Mouse (Mus musculus): Measurements from ENCODE around the gene Mcrs1. TPM values are rescaled to one million over a fixed set of nuclear protein-coding genes. Genes with fewer than 3 reads are reported as not detected.
A peak's percentile ranks its signal among the peaks of the same experiment; 100 is the strongest.

Mcrs1 gene
- polyA plus RNA-seq, 1 experiment from 2014 or later = 92.0 TPM

GRCm38 (mm10) chr15:99231998-99232397 lies 19.8 kb downstream of the Mcrs1 start:
- 64% methylated on average over 10 of the region's 10 CpGs for WGBS
- H3K9ac ChIP-seq (ENCODE audit: low read depth, low read length) = no peak overlapping the region
- no peaks in the 10 kb centered on the region for H3K4me1 ChIP-seq (replicated peaks; ENCODE audit: control insufficient read depth, insufficient read depth, low read length)
- peaks cover 26% of the 10 kb centered on the region for H3K27me3 ChIP-seq (replicated peaks; ENCODE audit: control insufficient read depth, insufficient read depth, low read length)
- no peak overlapping the region for H3K4me2 ChIP-seq (replicated peaks; ENCODE audit: low read depth)
- no peak overlapping the region for H3K4me3 ChIP-seq (ENCODE audit: low read depth, low read length)
- TF ChIP-seq CTCF (IDR thresholded peaks at IDR 0.05; ENCODE audit: low read depth) = no peak
- ATAC-seq = 0 out of 2 replicates have a peak, but pooled peaks have one; percentile 11
- no peaks in the 10 kb centered on the region for H3K9me3 ChIP-seq (ENCODE audit: control insufficient read depth)
- no peaks in the 10 kb centered on the region for H3K36me3 ChIP-seq (ENCODE audit: control insufficient read depth, insufficient read depth)
- no peak overlapping the region for H3K27ac ChIP-seq (ENCODE audit: low read depth, low read length)

GRCm38 (mm10) chr15:99226090-99226489 lies 25.7 kb downstream of the Mcrs1 start:
- H3K4me2 ChIP-seq (replicated peaks; ENCODE audit: low read depth) = no peak overlapping the region
- ATAC-seq = no peak
- H3K9me3 ChIP-seq (ENCODE audit: control insufficient read depth) = no peaks in the 10 kb centered on the region
- TF ChIP-seq CTCF (IDR thresholded peaks at IDR 0.05; ENCODE audit: low read depth) = no peak
- H3K4me3 ChIP-seq (ENCODE audit: low read depth, low read length) = no peak overlapping the region
- peaks cover 4% of the 10 kb centered on the region; the same call in 1 of the 2 replicates for H3K4me1 ChIP-seq (replicated peaks; ENCODE audit: control insufficient read depth, insufficient read depth, low read length)
- H3K27ac ChIP-seq (ENCODE audit: low read depth, low read length) = no peak overlapping the region
- 35% methylated on average over 14 of the region's 14 CpGs for WGBS
- peaks cover 72% of the 10 kb centered on the region for H3K27me3 ChIP-seq (replicated peaks; ENCODE audit: control insufficient read depth, insufficient read depth, low read length)
- H3K9ac ChIP-seq (ENCODE audit: low read depth, low read length) = no peak overlapping the region
- H3K36me3 ChIP-seq (ENCODE audit: control insufficient read depth, insufficient read depth) = no peaks in the 10 kb centered on the region

- Histone ChIP-seq H3K27ac (ENCODE audit: low read depth, low read length) (no peak overlapping the region), H3K9me3 (ENCODE audit: control insufficient read depth) (no peaks in the 10 kb centered on the region), H3K4me3 (ENCODE audit: low read depth, low read length) (peak overlapping the region; percentile 59), H3K9ac (ENCODE audit: low read depth, low read length) (0 out of 2 replicates have a peak overlapping the region, but pooled peaks have one; percentile 22), H3K27me3 (replicated peaks; ENCODE audit: control insufficient read depth, insufficient read depth, low read length) (peaks cover 79% of the 10 kb centered on the region), H3K4me2 (replicated peaks; ENCODE audit: low read depth) (peak overlapping the region; percentile 95), H3K36me3 (ENCODE audit: control insufficient read depth, insufficient read depth) (no peaks in the 10 kb centered on the region), H3K4me1 (replicated peaks; ENCODE audit: control insufficient read depth, insufficient read depth, low read length) (peaks cover 4% of the 10 kb centered on the region; the same call in 1 of the 2 replicates)
- no peak for TF ChIP-seq CTCF (IDR thresholded peaks at IDR 0.05; ENCODE audit: low read depth)
- WGBS = 4% methylated on average over 22 of the region's 22 CpGs
- ATAC-seq = no peak
These were observed 26.5 kb downstream of the Mcrs1 start for GRCm38 (mm10) chr15:99225081-99225810.

GRCm38 (mm10) chr15:99224208-99224911 lies 27.4 kb downstream of the Mcrs1 start, which contains the start of gene Kcnh3:
Gene Kcnh3 (plus strand): TSS chr15:99224861.
- 0 out of 2 replicates have a peak, but pooled peaks have one; percentile 19 for ATAC-seq

GRCm38 (mm10) chr15:99223585-99224207 lies 28.1 kb downstream of the Mcrs1 start:
- no peak overlapping the region for H3K9ac ChIP-seq (ENCODE audit: low read depth, low read length)
- under 1% methylated on average over 45 of the region's 46 CpGs for WGBS
- H3K36me3 ChIP-seq (ENCODE audit: control insufficient read depth, insufficient read depth) = no peaks in the 10 kb centered on the region
- peak overlapping the region; percentile 95 for H3K4me2 ChIP-seq (replicated peaks; ENCODE audit: low read depth)
- no peak for ATAC-seq
- peaks cover 77% of the 10 kb centered on the region for H3K27me3 ChIP-seq (replicated peaks; ENCODE audit: control insufficient read depth, insufficient read depth, low read length)
- TF ChIP-seq CTCF (IDR thresholded peaks at IDR 0.05; ENCODE audit: low read depth) = no peak
- peak overlapping the region; percentile 59 for H3K4me3 ChIP-seq (ENCODE audit: low read depth, low read length)
- no peaks in the 10 kb centered on the region for H3K9me3 ChIP-seq (ENCODE audit: control insufficient read depth)
- H3K4me1 ChIP-seq (replicated peaks; ENCODE audit: control insufficient read depth, insufficient read depth, low read length) = peaks cover 4% of the 10 kb centered on the region; the same call in 1 of the 2 replicates
- no peak overlapping the region for H3K27ac ChIP-seq (ENCODE audit: low read depth, low read length)

More at GRCm38 (mm10) chr15:99224208-99224911, 27.4 kb downstream of the Mcrs1 start, which contains the start of gene Kcnh3:
- H3K9ac ChIP-seq (ENCODE audit: low read depth, low read length) = 0 out of 2 replicates have a peak within 1 kb of the TSS, but pooled peaks have one; percentile 22
- H3K27ac ChIP-seq (ENCODE audit: low read depth, low read length) = no peak within 1 kb of the TSS
- peak within 1 kb of the TSS; percentile 59 for H3K4me3 ChIP-seq (ENCODE audit: low read depth, low read length)
- peak; percentile 35 for TF ChIP-seq CTCF (IDR thresholded peaks at IDR 0.05; ENCODE audit: low read depth)
- 2% methylated on average over 64 of the region's 66 CpGs for WGBS
- H3K4me1 ChIP-seq (replicated peaks; ENCODE audit: control insufficient read depth, insufficient read depth, low read length) = peaks cover 4% of the 10 kb centered on the region; the same call in 1 of the 2 replicates
- H3K4me2 ChIP-seq (replicated peaks; ENCODE audit: low read depth) = peak within 1 kb of the TSS; percentile 95
- no peaks in the 10 kb centered on the region for H3K36me3 ChIP-seq (ENCODE audit: control insufficient read depth, insufficient read depth)
- H3K27me3 ChIP-seq (replicated peaks; ENCODE audit: control insufficient read depth, insufficient read depth, low read length) = peaks cover 82% of the 10 kb centered on the region
- no peaks in the 10 kb centered on the region for H3K9me3 ChIP-seq (ENCODE audit: control insufficient read depth)
